Mouse (Mus musculus) bone marrow macrophage, adult 2 months (primary cell): Measurements from ENCODE around the gene Rprd2.

Source experiments
- CTCF ChIP-seq: IDR thresholded peaks from 2 replicates; pipeline ENCODE4 v1.5.1; 2012; ENCODE audit warnings: low read depth, mild to moderate bottlenecking, low read length, moderate library complexity
- POLR2A ChIP-seq: IDR thresholded peaks from 2 replicates; pipeline ENCODE4 v1.6.1; 2012; ENCODE audit warnings: mild to moderate bottlenecking, low read depth, low read length, borderline replicate concordance

DNA sequence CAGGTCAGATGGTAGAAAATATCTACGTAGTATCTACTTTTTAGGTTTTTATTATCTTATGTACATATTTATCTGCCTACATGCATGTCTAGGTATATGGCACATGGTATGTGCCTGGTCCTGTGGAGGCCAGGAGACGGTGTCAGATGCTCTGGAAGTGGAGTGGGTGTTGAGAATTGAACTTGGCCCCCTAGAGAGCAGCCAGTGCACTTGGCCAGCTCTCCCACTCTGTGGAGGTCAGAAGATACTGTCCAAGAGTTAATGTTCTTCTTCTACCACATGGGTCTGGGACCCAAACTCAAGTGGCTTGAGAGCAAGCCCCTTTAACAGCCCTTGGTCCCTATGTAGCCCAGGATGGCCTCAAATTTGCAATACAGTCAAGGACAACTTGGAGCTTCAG lies 48.7 kb upstream of the Rprd2 start:
- no peak for TF ChIP-seq CTCF
- TF ChIP-seq POLR2A, result no peak
